8 mouse cellular contexts compared by ENCODE assay signal in genomic region chr11:120581490-120582267, GRCm38 (mm10). TPM values are rescaled to one million over a fixed set of nuclear protein-coding genes. Genes with fewer than 3 reads are reported as not detected.
DNase-seq lines count a peak whose midpoint lies in the region; ATAC-seq and TF ChIP-seq lines count a peak whose summit lies in the region.

TSS of gene Arhgdia (minus strand) at chr11:120581624.

- peak within 1 kb of the TSS; percentile 94 for H3K27ac ChIP-seq in lung, embryonic 15.5 days
- peak within 1 kb of the TSS; percentile 51 for H3K27ac ChIP-seq in thymus, adult 2 months (ENCODE audit: control insufficient read depth, insufficient read depth, low read length)

- 5% methylated on average over 69 of the region's 75 CpGs for WGBS in lung, embryonic 15.5 days
- WGBS in thymus, adult 2 months = 2% methylated on average over 75 of the region's 75 CpGs

- ATAC-seq in G1E (ENCODE audit: extremely low read depth, insufficient number of reproducible peaks, low FRiP score, poor library complexity, severe bottlenecking) = no peak
- peak; percentile 57; the same call in 1 of the 2 replicates for ATAC-seq in frontal cortex, adult (ENCODE audit: low TSS enrichment)
- peak; percentile 25 to 30 for ATAC-seq in hematopoietic stem cell, adult 5-6 weeks (replicated peaks in 1 of 2; ENCODE audit: insufficient read depth in 1 of 2, low FRiP score in 2 of 2, low TSS enrichment in 1 of 2, low read depth in 1 of 2, poor library complexity in 2 of 2, severe bottlenecking in 2 of 2)
- ATAC-seq in lung, embryonic 15.5 days (ENCODE audit: borderline replicate concordance, extremely low read depth, low FRiP score, low TSS enrichment) = peak; percentile 71

- TF ChIP-seq CTCF in G1E (IDR thresholded peaks at IDR 0.05; ENCODE audit: low read depth, low read length) = no peak
- TF ChIP-seq CTCF in thymus, adult 2 months (IDR thresholded peaks at IDR 0.05; ENCODE audit: borderline replicate concordance, control insufficient read depth, extremely low read depth, insufficient read depth, low read length, poor library complexity) = peak; percentile 72; the same call in 1 of the 2 replicates

- DNase-seq in G1E (ENCODE audit: low spot score) = peak; percentile 93
- DNase-seq in cerebellum, adult 8-10 months = peak; percentile 86
- peak; percentile 63 for DNase-seq in layer of hippocampus, adult 9-10 months (ENCODE audit: low spot score)
- DNase-seq in ovary, adult 18-20 months (ENCODE audit: low spot score) = peak; percentile 71
- DNase-seq in thymus, adult 2 months = peak; percentile 87

- peak; percentile 97 for TF ChIP-seq POLR2A in thymus, adult 2 months (IDR thresholded peaks at IDR 0.05; ENCODE audit: control insufficient read depth, extremely low read depth, insufficient read depth, low read length, poor library complexity)

- peak within 1 kb of the TSS; percentile 89 for H3K4me2 ChIP-seq in lung, embryonic 15.5 days

- H3K4me3 ChIP-seq in G1E (ENCODE audit: low read depth, low read length) = peak within 1 kb of the TSS; percentile 81
- peak within 1 kb of the TSS; percentile 83 for H3K4me3 ChIP-seq in lung, embryonic 15.5 days
- H3K4me3 ChIP-seq in thymus, adult 2 months (ENCODE audit: control insufficient read depth, insufficient read depth, low read length) = peak within 1 kb of the TSS; percentile 97

- peaks cover 78% of the 10 kb centered on the region for H3K36me3 ChIP-seq in G1E (replicated peaks)
- peaks cover 57% of the 10 kb centered on the region for H3K36me3 ChIP-seq in lung, embryonic 15.5 days
- H3K36me3 ChIP-seq in thymus, adult 2 months (ENCODE audit: control insufficient read depth, insufficient read depth, low read length) = peaks cover 22% of the 10 kb centered on the region

- H3K9me3 ChIP-seq in G1E (replicated peaks) = no peaks in the 10 kb centered on the region; the same call in 1 of the 2 replicates
- H3K9me3 ChIP-seq in lung, embryonic 15.5 days = no peaks in the 10 kb centered on the region

- H3K9ac ChIP-seq in lung, embryonic 15.5 days = peak within 1 kb of the TSS; percentile 86

- H3K27me3 ChIP-seq in G1E (ENCODE audit: insufficient read depth, low read length) = no peaks in the 10 kb centered on the region
- no peaks in the 10 kb centered on the region for H3K27me3 ChIP-seq in lung, embryonic 15.5 days
- H3K27me3 ChIP-seq in thymus, adult 2 months (ENCODE audit: control insufficient read depth, insufficient read depth, low read length) = no peaks in the 10 kb centered on the region

- peaks cover 49% of the 10 kb centered on the region for H3K4me1 ChIP-seq in G1E (ENCODE audit: insufficient read depth, low read depth, low read length)
- peaks cover 30% of the 10 kb centered on the region for H3K4me1 ChIP-seq in lung, embryonic 15.5 days
- peaks cover 23% of the 10 kb centered on the region for H3K4me1 ChIP-seq in thymus, adult 2 months (replicated peaks; ENCODE audit: control insufficient read depth, insufficient read depth, low read length)

RNA-seq across cellular contexts. Expression of gene Arhgdia, which starts in this region (rescaled TPM):
- total RNA-seq in G1E (2014; fragmentation: Nextera tagmentation) = 354 and 381 TPM in 2 replicates
- 155 and 158 TPM in 2 replicates for total RNA-seq in G1E (2017)
- polyA plus RNA-seq in G1E (2012) = 1,000 and 1,072 TPM in 2 replicates
- total RNA-seq in hematopoietic stem cell, adult 5-6 weeks (2017) = 110 and 120 TPM in 2 replicates
- polyA plus RNA-seq in lung, embryonic 15.5 days (2015; fragmentation: Nextera tagmentation; extraction: Ambion mirVana) = 697 and 699 TPM in 2 replicates
- 1,184 and 1,219 TPM in 2 replicates for polyA plus RNA-seq in thymus, adult 2 months (2012; rRNA removed)
